Mouse (Mus musculus): Measurements from ENCODE around the gene Srpk2. TPM values are rescaled to one million over a fixed set of nuclear protein-coding genes. Genes with fewer than 3 reads are reported as not detected.
"Not testable (repeated sequence)": the region's sequence is repeated elsewhere in the genome, so short reads cannot be mapped to it uniquely, and the experiment has no call there.

Srpk2 gene
- total RNA-seq, 2 experiments from 2014 or later, result 39.9 to 40.4 TPM

- intact Hi-C loops (cut with DNase I), result no loop called here
- DNase-seq (ENCODE audit: low spot score), result no peak
These were observed 65.8 kb downstream of the Srpk2 start for GRCm38 (mm10) chr5:23618656-23619055.

- no peak for DNase-seq (ENCODE audit: low spot score)
- intact Hi-C loops (cut with DNase I), result no loop called here
These were observed 67.4 kb downstream of the Srpk2 start for GRCm38 (mm10) chr5:23617104-23617415.

- intact Hi-C loops (cut with DNase I), result no loop called here
These were observed 67.9 kb downstream of the Srpk2 start for GRCm38 (mm10) chr5:23616270-23617103.

GRCm38 (mm10) chr5:23615586-23616269 is 68.7 kb downstream of the Srpk2 start:
- no peak for DNase-seq (ENCODE audit: low spot score)
- intact Hi-C loops (cut with DNase I), result no loop called here

More at GRCm38 (mm10) chr5:23616270-23617103, 67.9 kb downstream of the Srpk2 start:
- DNase-seq (ENCODE audit: low spot score), result no peak

GRCm38 (mm10) chr5:23612856-23613255 is 71.6 kb downstream of the Srpk2 start:
- no peak for DNase-seq (ENCODE audit: low spot score)
- intact Hi-C loops (cut with DNase I), result loop anchor here (5.0 kb wide), 1 partner anchor 56 kb away; no protein-coding TSS in a partner anchor

GRCm38 (mm10) chr5:23604036-23604705 is 80.2 kb downstream of the Srpk2 start:
- DNase-seq (ENCODE audit: low spot score), result no peak
- intact Hi-C loops (cut with DNase I), result no loop called here

GRCm38 (mm10) chr5:23599750-23600537 is 84.5 kb downstream of the Srpk2 start:
- DNase-seq (ENCODE audit: low spot score), result no peak
- intact Hi-C loops (cut with DNase I), result no loop called here

- no peak for DNase-seq (ENCODE audit: low spot score)
- intact Hi-C loops (cut with DNase I), result no loop called here
These were observed 85.2 kb downstream of the Srpk2 start for GRCm38 (mm10) chr5:23599171-23599570.

GRCm38 (mm10) chr5:23598491-23598890 is 85.9 kb downstream of the Srpk2 start:
- peak; percentile 55 for DNase-seq (ENCODE audit: low spot score)
- intact Hi-C loops (cut with DNase I), result no loop called here

- intact Hi-C loops (cut with DNase I), result no loop called here
- no peak for DNase-seq (ENCODE audit: low spot score)
These were observed 86.4 kb downstream of the Srpk2 start for GRCm38 (mm10) chr5:23597999-23598398.

GRCm38 (mm10) chr5:23597260-23597864 is 87.1 kb downstream of the Srpk2 start:
- DNase-seq (ENCODE audit: low spot score), result no peak
- intact Hi-C loops (cut with DNase I), result no loop called here

- no peak for DNase-seq (ENCODE audit: low spot score)
- intact Hi-C loops (cut with DNase I), result no loop called here
These were observed 88.0 kb downstream of the Srpk2 start for GRCm38 (mm10) chr5:23596326-23596965.

- DNase-seq (ENCODE audit: low spot score); intact Hi-C loops (cut with DNase I): not testable (repeated sequence)
These were observed 94.1 kb downstream of the Srpk2 start for GRCm38 (mm10) chr5:23590298-23590697.

- intact Hi-C loops (cut with DNase I), result no loop called here
- no peak for DNase-seq (ENCODE audit: low spot score)
These were observed 96.8 kb downstream of the Srpk2 start for GRCm38 (mm10) chr5:23587614-23588013.

GRCm38 (mm10) chr5:23586531-23587453 is 97.6 kb downstream of the Srpk2 start:
- no peak for DNase-seq (ENCODE audit: low spot score)

GRCm38 (mm10) chr5:23581484-23582060 is 102.8 kb downstream of the Srpk2 start:
- intact Hi-C loops (cut with DNase I), result no loop called here
- DNase-seq (ENCODE audit: low spot score), result no peak

More at GRCm38 (mm10) chr5:23586531-23587453, 97.6 kb downstream of the Srpk2 start:
- intact Hi-C loops (cut with DNase I), result no loop called here

GRCm38 (mm10) chr5:23579120-23579880 is 105.1 kb downstream of the Srpk2 start:
- intact Hi-C loops (cut with DNase I), result no loop called here
- no peak for DNase-seq (ENCODE audit: low spot score)
